Mouse (Mus musculus): Measurements from ENCODE around the gene Lmcd1. TPM values are rescaled to one million over a fixed set of nuclear protein-coding genes. Genes with fewer than 3 reads are reported as not detected.

Lmcd1 gene
- total RNA-seq (2023), result not detected

DNA sequence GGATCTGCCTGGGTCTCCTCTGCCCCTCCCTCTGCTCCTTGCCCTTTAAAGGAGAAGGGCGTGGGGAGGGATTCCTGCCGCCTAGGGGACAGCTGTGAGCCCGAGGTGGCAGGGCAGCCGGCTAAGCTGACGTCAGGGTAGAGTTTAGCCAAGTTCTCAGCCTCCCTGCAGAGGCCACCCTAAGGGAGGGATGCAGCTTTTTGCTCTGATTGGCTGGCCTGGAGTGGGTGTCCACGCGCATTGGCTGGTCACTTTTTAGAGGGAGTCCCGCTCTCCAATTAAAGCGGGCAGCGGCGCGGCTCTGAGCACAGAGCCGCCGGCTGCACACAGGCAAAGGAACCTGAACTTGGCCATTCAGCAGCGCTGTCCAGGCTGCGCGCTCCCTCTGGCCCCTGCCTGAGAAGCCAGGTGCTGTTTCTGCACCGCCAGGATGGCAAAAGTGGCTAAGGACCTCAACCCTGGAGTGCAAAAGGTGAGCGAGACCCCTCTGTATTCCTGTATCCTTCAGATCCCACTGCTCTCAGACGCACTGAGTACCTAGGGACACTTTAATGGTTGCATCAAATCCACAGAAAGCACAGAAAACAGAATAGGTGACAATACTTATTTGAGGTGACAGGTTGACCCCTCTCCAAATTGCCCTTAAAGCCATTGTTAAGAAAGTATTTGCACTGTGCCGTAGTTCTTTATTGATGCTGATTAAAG is at the start of gene Lmcd1:
Gene Lmcd1 (plus strand): TSS at position 258 of the 705 bp plus-strand sequence.

Other genes starting within 250 kb of the Lmcd1 start
- gene Ssu2, start 114.3 kb downstream of the Lmcd1 start, total RNA-seq (2023), result not detected
- not detected for gene Cav3, start 185.7 kb downstream of the Lmcd1 start, total RNA-seq (2023)
- gene Oxtr, start 216.2 kb downstream of the Lmcd1 start, total RNA-seq (2023), result not detected

Data from monocyte, adult 59 days (primary cell).